Mouse (Mus musculus) limb, embryonic 14.5 days (tissue): Measurements from ENCODE around the gene Slit2. TPM values are rescaled to one million over a fixed set of nuclear protein-coding genes. Genes with fewer than 3 reads are reported as not detected.

ENCODE experiments used
- ATAC-seq: fragments of 200-750 bp; cut with Nextera tagmentation; 2 replicates; pipeline ENCODE4 v1.8.0; 2017; ENCODE audit warnings: low read depth, moderate number of reproducible peaks, moderate TSS enrichment; ENCODE audit not compliant: low FRiP score
- DNase-seq: peaks from one replicate; pipeline ENCODE4 v3.0.0-alpha.2; 2015; ENCODE audit warnings: low spot score
- H3K27ac ChIP-seq: fragments of 300-500 bp; sonication (generic); replicated peaks from 2 replicates; pipeline ENCODE4 v1.5.1; 2014; ENCODE audit warnings: low read depth, mild to moderate bottlenecking, low read length, moderate library complexity, mixed read lengths
- H3K27me3 ChIP-seq: fragments of 300-500 bp; sonication (generic); 2 replicates; pipeline ENCODE4 v1.6.1; 2014; ENCODE audit warnings: low read length, mixed read lengths; ENCODE audit not compliant: control insufficient read depth, insufficient read depth
- H3K36me3 ChIP-seq: fragments of 300-500 bp; sonication (generic); 2 replicates; pipeline ENCODE4 v1.6.1; 2014; ENCODE audit warnings: mild to moderate bottlenecking, low read length, moderate library complexity, mixed read lengths; ENCODE audit not compliant: control insufficient read depth, insufficient read depth
- H3K4me1 ChIP-seq: fragments of 300-500 bp; sonication (generic); 2 replicates; pipeline ENCODE4 v1.6.1; 2014; ENCODE audit warnings: antibody characterized with exemption, low read length, mixed read lengths; ENCODE audit not compliant: control insufficient read depth, insufficient read depth
- H3K4me2 ChIP-seq: fragments of 300-500 bp; sonication (generic); replicated peaks from 2 replicates; pipeline ENCODE4 v1.6.1; 2014; ENCODE audit warnings: low read depth, mild to moderate bottlenecking, low read length, moderate library complexity; ENCODE audit not compliant: severe bottlenecking
- H3K4me3 ChIP-seq: fragments of 300-500 bp; sonication (generic); replicated peaks from 2 replicates; pipeline ENCODE4 v1.5.1; 2014; ENCODE audit warnings: low read length
- H3K9ac ChIP-seq: fragments of 300-500 bp; sonication (generic); 2 replicates; pipeline ENCODE4 v1.6.1; 2014; ENCODE audit warnings: mild to moderate bottlenecking, low read depth, low read length, moderate library complexity; ENCODE audit not compliant: severe bottlenecking
- H3K9me3 ChIP-seq: fragments of 300-500 bp; sonication (generic); 2 replicates; pipeline ENCODE4 v1.6.1; 2016; ENCODE audit warnings: low read length; ENCODE audit not compliant: control insufficient read depth
- POLR2A ChIP-seq: fragments of 200-500 bp; IDR thresholded peaks from 2 replicates; pipeline ENCODE4 v1.8.0; 2012; ENCODE audit warnings: inconsistent platforms, mild to moderate bottlenecking, moderate library complexity, borderline replicate concordance; ENCODE audit not compliant: insufficient read depth, insufficient read length; ENCODE audit errors: extremely low read depth
- WGBS: fragments of 180-500 bp; shearing (Covaris S2); extraction: QIAGEN DNeasy Blood & Tissue Kit; methylation state at CpG from one replicate; pipeline ENCODE4 v1.1.7; 2014; 5-methylcytosine and 5-hydroxymethylcytosine counted together
- polyA plus RNA-seq, 2 experiments: library from polyadenylated mRNA; depleted of rRNA in 1 of 2; stranded (reverse) in 1 of 2; unstranded in 1 of 2; fragments of >200 nt; fragmentation: Nextera tagmentation in 1 of 2; extraction: Ambion mirVana in 1 of 2; gene quantifications; 2 replicates each; pipeline versions ENCODE4 v1.2.1 to v1.2.3; 2012 to 2014

The Slit2 gene
- polyA plus RNA-seq, 2 experiments, result 19.9 to 26.3 TPM

- Histone ChIP-seq H3K4me1 (no peaks in the 10 kb centered on the region), H3K4me2 (no peak overlapping the region), H3K9ac (no peak overlapping the region), H3K9me3 (no peaks in the 10 kb centered on the region), H3K4me3 (no peak overlapping the region), H3K27ac (no peak overlapping the region), H3K27me3 (no peaks in the 10 kb centered on the region), H3K36me3 (no peaks in the 10 kb centered on the region)
- no peak for ATAC-seq
- TF ChIP-seq POLR2A, result no peak
- 92% methylated on average over 3 of the region's 3 CpGs for WGBS
- DNase-seq, result no peak
Measured at GRCm38 (mm10) chr5:48333407-48333806, 350.5 kb downstream of the Slit2 start.

GRCm38 (mm10) chr5:48333884-48334513 lies 351.1 kb downstream of the Slit2 start:
- WGBS, result 32% methylated on average over 9 of the region's 9 CpGs
- no peak for TF ChIP-seq POLR2A
- H3K27ac ChIP-seq, result no peak overlapping the region
- no peak overlapping the region for H3K4me2 ChIP-seq
- no peaks in the 10 kb centered on the region for H3K4me1 ChIP-seq
- ATAC-seq (no peak), DNase-seq (no peak)
- no peaks in the 10 kb centered on the region for H3K36me3 ChIP-seq
- no peaks in the 10 kb centered on the region for H3K27me3 ChIP-seq
- H3K9ac ChIP-seq, result no peak overlapping the region
- no peak overlapping the region for H3K4me3 ChIP-seq
- no peaks in the 10 kb centered on the region for H3K9me3 ChIP-seq

- H3K27me3 ChIP-seq, result no peaks in the 10 kb centered on the region
- H3K9me3 ChIP-seq, result no peaks in the 10 kb centered on the region
- no peaks in the 10 kb centered on the region for H3K36me3 ChIP-seq
- H3K9ac ChIP-seq, result no peak overlapping the region
- no peak overlapping the region for H3K27ac ChIP-seq
- no peak overlapping the region for H3K4me2 ChIP-seq
- DNase-seq, result no peak
- TF ChIP-seq POLR2A, result no peak
- H3K4me3 ChIP-seq, result no peak overlapping the region
- no peak for ATAC-seq
- no peaks in the 10 kb centered on the region for H3K4me1 ChIP-seq
- 71% methylated on average over 7 of the region's 7 CpGs for WGBS
Measured at GRCm38 (mm10) chr5:48340808-48341433, 358.0 kb downstream of the Slit2 start.

GRCm38 (mm10) chr5:48345095-48345982 lies 362.4 kb downstream of the Slit2 start:
- TF ChIP-seq POLR2A, result no peak
- no peaks in the 10 kb centered on the region for H3K9me3 ChIP-seq
- ATAC-seq (peak; percentile 86; the same call in 1 of the 2 replicates), DNase-seq (peak; percentile 85)
- no peaks in the 10 kb centered on the region for H3K27me3 ChIP-seq
- H3K36me3 ChIP-seq, result no peaks in the 10 kb centered on the region
- no peak overlapping the region for H3K4me2 ChIP-seq
- H3K9ac ChIP-seq, result no peak overlapping the region
- H3K27ac ChIP-seq, result no peak overlapping the region
- no peaks in the 10 kb centered on the region for H3K4me1 ChIP-seq
- WGBS, result 46% methylated on average over 5 of the region's 5 CpGs
- H3K4me3 ChIP-seq, result no peak overlapping the region

GRCm38 (mm10) chr5:48345983-48346648 lies 363.2 kb downstream of the Slit2 start:
- Histone ChIP-seq H3K4me1 (no peaks in the 10 kb centered on the region), H3K36me3 (no peaks in the 10 kb centered on the region), H3K27me3 (no peaks in the 10 kb centered on the region), H3K4me3 (no peak overlapping the region), H3K27ac (no peak overlapping the region), H3K9ac (no peak overlapping the region), H3K4me2 (no peak overlapping the region), H3K9me3 (no peaks in the 10 kb centered on the region)
- DNase-seq (no peak), ATAC-seq (no peak)
- TF ChIP-seq POLR2A, result no peak
- WGBS, result 96% methylated on average over 2 of the region's 2 CpGs
